Mouse (Mus musculus): ENCODE measurements at regions not wholly inside any gene's neighbourhood (a gene's known extent, or its start where the extent isn't known, plus 50 kb on each side); places are given as distances from the start of the nearest gene placed in this dataset.

DNA sequence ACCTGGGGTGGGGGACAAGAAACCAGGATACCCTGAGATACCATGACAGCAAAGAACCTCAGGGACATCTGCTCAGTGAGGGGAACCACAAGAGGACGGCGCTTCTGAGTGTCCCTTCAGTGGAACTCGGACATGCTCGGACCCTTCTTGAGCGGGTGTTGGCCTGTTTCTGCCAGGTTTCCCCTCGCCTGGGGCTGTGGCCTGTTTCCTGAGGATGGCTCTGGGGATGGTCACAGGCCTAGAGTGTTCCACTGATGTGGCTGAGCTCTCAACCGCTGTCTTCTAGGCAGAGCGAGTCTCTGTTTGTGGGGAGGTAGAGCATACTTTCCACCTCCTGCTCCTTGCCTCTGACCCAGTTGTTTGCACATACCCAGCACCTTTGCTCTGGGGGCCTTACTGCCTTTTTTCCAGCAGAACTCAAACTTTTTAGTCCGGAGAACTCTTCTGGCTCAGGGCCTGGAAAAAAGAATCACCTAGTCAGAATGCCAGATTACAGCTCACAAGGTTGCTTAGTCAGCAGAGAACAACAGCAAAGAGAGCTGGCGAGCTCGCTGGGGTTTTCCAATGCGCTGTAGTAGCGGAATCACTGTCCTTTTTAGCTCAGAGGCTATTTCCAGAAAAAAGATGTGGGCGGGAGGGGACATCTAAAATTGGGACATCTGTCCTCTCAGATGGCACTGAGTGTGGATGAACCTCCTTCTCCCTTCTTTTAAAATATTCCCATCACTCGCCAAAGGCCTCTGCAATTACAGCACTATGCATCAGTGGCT is 65.3 kb downstream of the Med10 start:
- no peak overlapping the region for H3K4me3 ChIP-seq (replicated peaks)
- no peaks in the 10 kb centered on the region for H3K36me3 ChIP-seq
- H3K9ac ChIP-seq = no peak overlapping the region
- ATAC-seq = no peak
- no peaks in the 10 kb centered on the region for H3K9me3 ChIP-seq
- H3K4me1 ChIP-seq (replicated peaks) = no peaks in the 10 kb centered on the region
- H3K4me2 ChIP-seq (replicated peaks) = no peak overlapping the region
- H3K27me3 ChIP-seq (replicated peaks) = no peaks in the 10 kb centered on the region
- no peak overlapping the region for H3K27ac ChIP-seq
- 79% methylated on average over 15 of the region's 15 CpGs for WGBS

GRCm38 (mm10) chr13:69896536-69896935 is 94.3 kb downstream of the Med10 start:
- Histone ChIP-seq H3K27me3 (replicated peaks) (no peaks in the 10 kb centered on the region), H3K9me3 (no peaks in the 10 kb centered on the region), H3K9ac (no peak overlapping the region), H3K36me3 (no peaks in the 10 kb centered on the region), H3K4me2 (replicated peaks) (no peak overlapping the region), H3K4me3 (replicated peaks) (no peak overlapping the region), H3K4me1 (replicated peaks) (no peaks in the 10 kb centered on the region), H3K27ac (no peak overlapping the region)
- 23% methylated on average over 5 of the region's 5 CpGs for WGBS
- no peak for ATAC-seq

DNA sequence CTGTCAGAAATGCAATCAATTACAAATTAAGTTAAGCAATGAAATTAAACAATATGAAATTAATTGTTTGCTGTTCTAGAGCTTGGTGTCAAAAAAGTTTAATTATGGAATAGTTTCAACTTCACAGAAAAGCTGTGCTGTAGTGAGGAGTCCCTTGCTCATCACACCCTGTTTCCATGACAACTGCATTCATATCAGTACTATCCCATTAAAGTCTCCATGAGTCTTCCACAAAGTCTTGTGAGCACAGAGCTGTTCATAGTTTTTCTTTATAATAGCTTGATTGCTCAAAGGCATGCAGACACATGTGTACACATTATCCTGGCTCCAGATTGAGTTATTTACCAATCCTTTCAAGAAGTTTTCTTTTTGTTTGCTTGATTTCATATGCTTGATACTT is 98.9 kb downstream of the Med10 start:
- H3K9ac ChIP-seq = no peak overlapping the region
- no peaks in the 10 kb centered on the region for H3K36me3 ChIP-seq
- no peak overlapping the region for H3K4me2 ChIP-seq (replicated peaks)
- no peak overlapping the region for H3K27ac ChIP-seq
- no peaks in the 10 kb centered on the region for H3K9me3 ChIP-seq
- no peaks in the 10 kb centered on the region for H3K4me1 ChIP-seq (replicated peaks)
- ATAC-seq = no peak
- H3K27me3 ChIP-seq (replicated peaks) = no peaks in the 10 kb centered on the region
- no peak overlapping the region for H3K4me3 ChIP-seq (replicated peaks)

DNA sequence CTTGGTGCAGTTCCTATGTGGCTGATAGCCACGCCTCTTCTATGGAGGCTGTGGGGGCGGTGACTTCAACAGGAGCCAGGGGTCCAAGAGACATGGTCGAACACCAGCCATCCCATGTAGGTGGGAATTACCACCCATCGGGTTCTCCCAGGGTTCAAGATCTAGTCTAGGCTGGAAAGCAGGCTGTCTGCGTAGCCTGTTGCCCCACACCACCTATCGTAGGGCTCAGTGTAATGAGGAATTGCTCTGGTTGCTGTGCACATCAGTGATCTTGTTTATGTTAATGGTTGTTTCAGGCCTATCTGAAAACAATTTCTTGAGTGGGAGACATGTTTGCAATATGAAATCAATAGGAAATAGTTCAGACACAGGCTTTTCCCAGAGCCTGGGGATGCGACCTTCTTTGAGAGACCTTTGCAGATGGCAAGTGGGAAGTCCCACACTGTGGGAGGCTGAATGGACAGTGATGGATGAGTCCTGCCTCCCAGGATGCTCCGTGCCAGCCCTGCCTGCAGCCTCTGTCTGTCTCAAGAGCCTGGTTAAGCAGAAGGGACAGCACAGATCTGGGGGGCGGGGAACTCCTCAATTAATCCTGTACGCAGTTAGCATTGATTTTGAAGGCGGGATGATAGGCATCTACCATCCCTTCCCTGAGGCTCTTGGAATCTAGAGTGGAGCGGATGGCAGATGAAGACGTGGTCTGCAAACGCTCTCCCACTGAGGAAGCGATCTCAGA is 104.8 kb downstream of the Med10 start:
- 60% methylated on average over 15 of the region's 15 CpGs for WGBS

DNA sequence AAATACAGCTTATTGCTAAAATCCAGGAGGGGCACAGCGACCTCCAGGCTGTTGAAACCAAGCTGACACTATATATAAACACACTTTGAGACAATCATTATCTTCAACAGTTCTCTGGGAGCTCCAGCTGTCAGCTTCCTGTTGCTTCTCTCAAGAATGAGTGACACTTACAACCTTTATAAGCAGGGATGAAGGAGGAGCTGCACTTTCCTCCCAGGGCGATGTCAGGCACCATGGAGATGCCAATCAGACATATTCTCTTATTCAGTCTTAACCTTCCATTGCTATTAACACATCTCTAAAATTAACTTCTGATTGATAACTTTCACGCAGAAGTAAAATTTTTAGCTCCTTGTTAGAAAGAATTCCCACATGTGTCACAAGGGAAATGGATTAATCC is 113.6 kb downstream of the Med10 start:
- no peaks in the 10 kb centered on the region for H3K36me3 ChIP-seq
- H3K4me3 ChIP-seq (replicated peaks) = no peak overlapping the region
- ATAC-seq = no peak
- no peak overlapping the region for H3K9ac ChIP-seq
- H3K4me2 ChIP-seq (replicated peaks) = no peak overlapping the region
- H3K27me3 ChIP-seq (replicated peaks) = no peaks in the 10 kb centered on the region
- WGBS = 69% methylated on average over 3 of the region's 3 CpGs
- no peaks in the 10 kb centered on the region for H3K9me3 ChIP-seq
- no peak overlapping the region for H3K27ac ChIP-seq
- H3K4me1 ChIP-seq (replicated peaks) = no peaks in the 10 kb centered on the region

More for the DNA sequence above, 104.8 kb downstream of the Med10 start:
- no peaks in the 10 kb centered on the region for H3K9me3 ChIP-seq
- H3K4me3 ChIP-seq (replicated peaks) = no peak overlapping the region
- H3K9ac ChIP-seq = no peak overlapping the region
- no peaks in the 10 kb centered on the region for H3K27me3 ChIP-seq (replicated peaks)
- no peak overlapping the region for H3K4me2 ChIP-seq (replicated peaks)
- no peak overlapping the region for H3K27ac ChIP-seq
- no peaks in the 10 kb centered on the region for H3K4me1 ChIP-seq (replicated peaks)
- no peak for ATAC-seq
- H3K36me3 ChIP-seq = no peaks in the 10 kb centered on the region

GRCm38 (mm10) chr13:69932695-69933550 is 130.7 kb downstream of the Med10 start:
- Histone ChIP-seq H3K4me2 (replicated peaks) (no peak overlapping the region), H3K36me3 (no peaks in the 10 kb centered on the region), H3K4me3 (replicated peaks) (no peak overlapping the region), H3K27ac (no peak overlapping the region), H3K9me3 (no peaks in the 10 kb centered on the region), H3K27me3 (replicated peaks) (no peaks in the 10 kb centered on the region), H3K9ac (no peak overlapping the region), H3K4me1 (replicated peaks) (no peaks in the 10 kb centered on the region)
- 76% methylated on average over 9 of the region's 9 CpGs for WGBS
- ATAC-seq = no peak

DNA sequence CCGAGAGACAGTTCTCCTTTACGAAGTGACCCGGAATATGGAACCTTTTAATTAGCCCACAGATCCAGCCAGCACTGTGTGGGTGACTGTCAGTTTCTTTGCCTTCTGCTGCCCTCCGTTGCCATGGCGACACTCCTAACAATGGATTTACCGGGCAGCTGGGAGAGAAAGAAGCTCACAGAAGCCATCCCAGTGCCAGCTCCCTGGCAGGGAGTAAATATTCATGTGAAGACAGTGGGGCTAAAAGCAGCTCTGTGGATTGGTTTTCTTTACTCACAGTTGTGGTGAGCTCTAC is 131.3 kb downstream of the Med10 start:
- H3K4me3 ChIP-seq (replicated peaks) = no peak overlapping the region
- ATAC-seq = no peak
- H3K4me1 ChIP-seq (replicated peaks) = no peaks in the 10 kb centered on the region
- no peaks in the 10 kb centered on the region for H3K27me3 ChIP-seq (replicated peaks)
- H3K9me3 ChIP-seq = no peaks in the 10 kb centered on the region
- 60% methylated on average over 6 of the region's 6 CpGs for WGBS
- no peak overlapping the region for H3K27ac ChIP-seq
- H3K9ac ChIP-seq = no peak overlapping the region
- H3K4me2 ChIP-seq (replicated peaks) = no peak overlapping the region
- H3K36me3 ChIP-seq = no peaks in the 10 kb centered on the region

DNA sequence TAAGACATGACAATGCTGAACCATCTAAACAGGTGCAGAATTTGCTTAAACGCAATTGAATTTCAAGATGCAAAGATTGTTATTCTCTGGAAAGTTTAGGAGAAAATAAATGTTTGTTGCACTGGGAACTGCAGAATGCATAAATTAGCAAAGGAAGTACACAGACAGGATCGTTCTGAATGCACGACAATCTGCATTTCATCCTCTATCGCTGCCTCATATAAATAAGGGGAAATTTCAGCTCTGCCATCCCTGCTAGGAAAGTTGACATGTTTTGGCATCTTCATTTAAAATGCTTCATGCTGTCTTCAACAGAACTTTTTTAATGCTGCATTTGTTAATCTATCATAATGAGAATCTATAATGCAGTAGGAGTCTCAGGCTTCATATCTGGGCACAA is 137.6 kb downstream of the Med10 start:
- no peak overlapping the region for H3K4me3 ChIP-seq (replicated peaks)
- H3K4me1 ChIP-seq (replicated peaks) = no peaks in the 10 kb centered on the region
- no peaks in the 10 kb centered on the region for H3K27me3 ChIP-seq (replicated peaks)
- no peak for ATAC-seq
- H3K36me3 ChIP-seq = no peaks in the 10 kb centered on the region
- no peak overlapping the region for H3K9ac ChIP-seq
- no peaks in the 10 kb centered on the region for H3K9me3 ChIP-seq
- no peak overlapping the region for H3K27ac ChIP-seq
- no peak overlapping the region for H3K4me2 ChIP-seq (replicated peaks)
- WGBS = 85% methylated on average over 4 of the region's 4 CpGs

DNA sequence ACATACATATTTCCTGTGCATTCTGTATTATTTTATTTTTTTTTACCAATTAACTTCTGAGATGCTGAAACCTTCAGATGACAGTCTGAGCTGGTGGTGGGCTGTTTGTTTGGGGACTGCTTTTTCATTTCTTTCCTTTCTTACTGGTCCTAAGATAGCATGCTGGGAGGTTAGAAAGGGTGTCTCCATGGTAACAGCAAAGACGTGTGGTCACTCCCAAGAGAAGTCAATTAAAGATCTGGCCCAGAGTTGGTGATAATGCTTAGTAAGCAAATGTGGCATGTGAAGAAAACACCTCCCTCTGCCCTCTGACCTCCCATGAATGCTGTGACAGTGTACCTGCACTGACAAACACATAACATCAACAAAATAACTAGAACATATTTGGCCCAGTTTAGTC is 142.5 kb downstream of the Med10 start:
- WGBS = 24% methylated on average over 1 of the region's 1 CpGs
- no peak overlapping the region for H3K27ac ChIP-seq

DNA sequence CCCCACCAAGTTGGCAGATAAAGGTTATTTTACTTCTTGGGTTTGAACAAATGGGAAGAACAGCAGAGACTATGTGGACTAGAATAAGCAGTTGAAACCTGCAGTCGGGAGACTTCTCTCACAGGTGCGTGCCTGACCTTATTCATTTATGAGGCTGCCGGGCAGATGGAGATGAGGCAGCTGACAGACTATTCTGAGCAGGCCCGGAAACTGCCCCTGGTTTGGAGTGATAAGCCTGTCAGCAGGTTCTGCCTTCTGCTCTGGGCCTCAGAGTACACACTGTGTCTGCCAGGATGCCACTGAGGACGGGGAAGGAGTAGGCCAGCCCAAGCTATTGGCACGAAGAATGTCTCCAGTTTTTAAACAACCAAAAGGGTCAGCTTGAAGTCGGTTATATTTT is 144.4 kb downstream of the Med10 start:
- no peaks in the 10 kb centered on the region for H3K9me3 ChIP-seq
- H3K9ac ChIP-seq = no peak overlapping the region
- no peak overlapping the region for H3K27ac ChIP-seq
- no peaks in the 10 kb centered on the region for H3K4me1 ChIP-seq (replicated peaks)
- 67% methylated on average over 7 of the region's 7 CpGs for WGBS
- no peak for ATAC-seq
- H3K4me3 ChIP-seq (replicated peaks) = no peak overlapping the region
- H3K36me3 ChIP-seq = no peaks in the 10 kb centered on the region
- H3K27me3 ChIP-seq (replicated peaks) = no peaks in the 10 kb centered on the region
- H3K4me2 ChIP-seq (replicated peaks) = no peak overlapping the region

More for the DNA sequence above, 142.5 kb downstream of the Med10 start:
- no peak for ATAC-seq
- no peak overlapping the region for H3K4me3 ChIP-seq (replicated peaks)
- H3K36me3 ChIP-seq = no peaks in the 10 kb centered on the region
- H3K9me3 ChIP-seq = no peaks in the 10 kb centered on the region
- no peaks in the 10 kb centered on the region for H3K4me1 ChIP-seq (replicated peaks)
- H3K9ac ChIP-seq = no peak overlapping the region
- no peaks in the 10 kb centered on the region for H3K27me3 ChIP-seq (replicated peaks)
- no peak overlapping the region for H3K4me2 ChIP-seq (replicated peaks)

GRCm38 (mm10) chr13:69952061-69952460 is 149.9 kb downstream of the Med10 start:
- no peak overlapping the region for H3K9ac ChIP-seq
- no peaks in the 10 kb centered on the region for H3K27me3 ChIP-seq (replicated peaks)
- 75% methylated on average over 4 of the region's 4 CpGs for WGBS

DNA sequence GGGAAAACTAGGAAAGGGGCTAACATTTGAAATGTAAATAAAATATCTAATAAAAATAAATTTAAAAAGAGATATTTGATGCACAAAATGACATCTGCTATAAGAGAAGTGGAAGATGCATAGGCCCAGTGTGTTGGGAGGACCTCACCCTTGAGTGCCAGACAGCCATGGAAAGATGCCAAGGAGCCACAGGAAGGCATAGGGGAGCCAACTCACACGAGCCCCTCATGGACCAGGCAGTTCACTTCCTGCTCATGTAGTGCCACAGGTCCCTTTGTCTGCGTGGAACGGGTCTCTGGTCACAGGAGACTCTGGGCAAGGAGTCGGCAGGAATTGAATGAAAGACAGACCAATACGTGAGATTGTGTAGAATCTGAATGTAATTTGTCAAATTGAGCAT is 152.0 kb downstream of the Med10 start:
- Histone ChIP-seq H3K9me3 (no peaks in the 10 kb centered on the region), H3K27ac (no peak overlapping the region), H3K4me1 (replicated peaks) (no peaks in the 10 kb centered on the region), H3K27me3 (replicated peaks) (no peaks in the 10 kb centered on the region), H3K9ac (no peak overlapping the region), H3K4me2 (replicated peaks) (no peak overlapping the region), H3K36me3 (no peaks in the 10 kb centered on the region), H3K4me3 (replicated peaks) (no peak overlapping the region)
- 72% methylated on average over 5 of the region's 5 CpGs for WGBS
- no peak for ATAC-seq

More at GRCm38 (mm10) chr13:69952061-69952460, 149.9 kb downstream of the Med10 start:
- Histone ChIP-seq H3K4me1 (replicated peaks) (no peaks in the 10 kb centered on the region), H3K9me3 (no peaks in the 10 kb centered on the region), H3K27ac (no peak overlapping the region), H3K4me3 (replicated peaks) (no peak overlapping the region), H3K36me3 (no peaks in the 10 kb centered on the region), H3K4me2 (replicated peaks) (no peak overlapping the region)
- no peak for ATAC-seq

Data from intestine, embryonic 15.5 days (tissue).